Mouse (Mus musculus) kidney, embryonic 14.5 days (tissue): ENCODE measurements around the gene Mapk7. TPM values are rescaled to one million over a fixed set of nuclear protein-coding genes. Genes with fewer than 3 reads are reported as not detected.

Source experiments
- ATAC-seq: fragments of 200-750 bp; cut with Nextera tagmentation; 2 replicates; pipeline ENCODE4 v1.8.0; 2017; ENCODE audit warnings: moderate number of reproducible peaks, mild to moderate bottlenecking, moderate TSS enrichment, moderate library complexity; ENCODE audit not compliant: low FRiP score, low TSS enrichment
- H3K27ac ChIP-seq: fragments of 300-500 bp; sonication (generic); 2 replicates; pipeline ENCODE4 v1.5.1; 2014; ENCODE audit warnings: low read depth, mild to moderate bottlenecking, low read length, moderate library complexity, mixed read lengths
- H3K27me3 ChIP-seq: fragments of 300-500 bp; sonication (generic); 2 replicates; pipeline ENCODE4 v1.6.1; 2014; ENCODE audit warnings: mild to moderate bottlenecking, low read length; ENCODE audit not compliant: control insufficient read depth, insufficient read depth
- H3K36me3 ChIP-seq: fragments of 300-500 bp; sonication (generic); 2 replicates; pipeline ENCODE4 v1.6.1; 2014; ENCODE audit warnings: low read length, mixed read lengths; ENCODE audit not compliant: control insufficient read depth, insufficient read depth
- H3K4me1 ChIP-seq: fragments of 300-500 bp; sonication (generic); 2 replicates; pipeline ENCODE4 v1.6.1; 2014; ENCODE audit warnings: low read length, mixed read lengths; ENCODE audit not compliant: control insufficient read depth, insufficient read depth
- H3K4me2 ChIP-seq: fragments of 300-500 bp; sonication (generic); replicated peaks from 2 replicates; pipeline ENCODE4 v1.6.1; 2014; ENCODE audit warnings: low read depth, mild to moderate bottlenecking, low read length
- H3K4me3 ChIP-seq: fragments of 300-500 bp; sonication (generic); 2 replicates; pipeline ENCODE4 v1.5.1; 2014; ENCODE audit warnings: mild to moderate bottlenecking, low read length
- H3K9ac ChIP-seq: fragments of 300-500 bp; sonication (generic); 2 replicates; pipeline ENCODE4 v1.6.1; 2014; ENCODE audit warnings: low read depth, mild to moderate bottlenecking, low read length, moderate library complexity
- H3K9me3 ChIP-seq: fragments of 300-500 bp; sonication (generic); 2 replicates; pipeline ENCODE4 v1.6.1; 2016; ENCODE audit warnings: low read length; ENCODE audit not compliant: control insufficient read depth
- WGBS: fragments of 180-500 bp; shearing (Covaris S2); extraction: QIAGEN DNeasy Blood & Tissue Kit; methylation state at CpG from one replicate; pipeline ENCODE4 v1.1.7; 2014; 5-methylcytosine and 5-hydroxymethylcytosine counted together
- polyA plus RNA-seq: library from polyadenylated mRNA; unstranded; fragments of >200 nt; fragmentation: Nextera tagmentation; extraction: Ambion mirVana; gene quantifications from 2 replicates; pipeline ENCODE4 v1.2.1, GENCODE M21; 2014

Mapk7 gene
- polyA plus RNA-seq, 1 experiment from 2014 or later: 53.4 TPM

GRCm38 (mm10) chr11:61486458-61487219 is 7.6 kb downstream of the Mapk7 start:
- H3K4me3 ChIP-seq: peak overlapping the region; percentile 39
- no peaks in the 10 kb centered on the region for H3K9me3 ChIP-seq
- ATAC-seq: no peak
- H3K4me2 ChIP-seq: peak overlapping the region; percentile 50
- peak overlapping the region; percentile 32; the same call in 1 of the 2 replicates for H3K9ac ChIP-seq
- H3K27ac ChIP-seq: peak overlapping the region; percentile 95; the same call in 1 of the 2 replicates
- no peaks in the 10 kb centered on the region for H3K27me3 ChIP-seq
- H3K4me1 ChIP-seq: peaks cover 37% of the 10 kb centered on the region
- peaks cover 42% of the 10 kb centered on the region for H3K36me3 ChIP-seq
- WGBS: 70% methylated on average over 14 of the region's 14 CpGs

GRCm38 (mm10) chr11:61485541-61486457 is 8.4 kb downstream of the Mapk7 start:
- peak overlapping the region; percentile 56; the same call in 1 of the 2 replicates for H3K9ac ChIP-seq
- no peaks in the 10 kb centered on the region for H3K9me3 ChIP-seq
- peaks cover 40% of the 10 kb centered on the region for H3K4me1 ChIP-seq
- H3K27me3 ChIP-seq: no peaks in the 10 kb centered on the region
- H3K36me3 ChIP-seq: peaks cover 34% of the 10 kb centered on the region
- peak overlapping the region; percentile 95 for H3K27ac ChIP-seq
- 32% methylated on average over 22 of the region's 22 CpGs for WGBS
- peak; percentile 10 for ATAC-seq
- H3K4me2 ChIP-seq: peak overlapping the region; percentile 50
- peak overlapping the region; percentile 39 for H3K4me3 ChIP-seq

- Histone ChIP-seq H3K36me3 (peaks cover 24% of the 10 kb centered on the region), H3K27me3 (no peaks in the 10 kb centered on the region), H3K4me2 (peak within 1 kb of the TSS; percentile 50), H3K4me1 (peaks cover 40% of the 10 kb centered on the region), H3K4me3 (peak within 1 kb of the TSS; percentile 39), H3K9ac (peak within 1 kb of the TSS; percentile 56; the same call in 1 of the 2 replicates), H3K9me3 (no peaks in the 10 kb centered on the region), H3K27ac (peak within 1 kb of the TSS; percentile 95)
- peak; percentile 87 for ATAC-seq
- 3% methylated on average over 20 of the region's 20 CpGs for WGBS
Measured at GRCm38 (mm10) chr11:61484613-61485540, 9.3 kb downstream of the Mapk7 start, which contains the start of gene Mfap4. TSS of gene Mfap4 (plus strand) at chr11:61485431.

- ATAC-seq: no peak
- Histone ChIP-seq H3K27me3 (no peaks in the 10 kb centered on the region), H3K9ac (peak overlapping the region; percentile 50), H3K9me3 (no peaks in the 10 kb centered on the region), H3K4me3 (peak overlapping the region; percentile 10; the same call in 1 of the 2 replicates), H3K4me1 (peaks cover 40% of the 10 kb centered on the region), H3K4me2 (peak overlapping the region; percentile 50), H3K36me3 (peaks cover 18% of the 10 kb centered on the region), H3K27ac (peak overlapping the region; percentile 95)
- 14% methylated on average over 10 of the region's 10 CpGs for WGBS
Measured at GRCm38 (mm10) chr11:61484256-61484612, 10.0 kb downstream of the Mapk7 start.

GRCm38 (mm10) chr11:61483226-61483845 is 10.9 kb downstream of the Mapk7 start:
- Histone ChIP-seq H3K9ac (no peak overlapping the region), H3K36me3 (peaks cover 9% of the 10 kb centered on the region), H3K4me3 (no peak overlapping the region), H3K27ac (peak overlapping the region; percentile 95), H3K9me3 (no peaks in the 10 kb centered on the region), H3K27me3 (no peaks in the 10 kb centered on the region), H3K4me2 (no peak overlapping the region), H3K4me1 (peaks cover 40% of the 10 kb centered on the region)
- ATAC-seq: no peak
- WGBS: 74% methylated on average over 13 of the region's 13 CpGs

GRCm38 (mm10) chr11:61481239-61482090 is 12.7 kb downstream of the Mapk7 start:
- H3K27me3 ChIP-seq: no peaks in the 10 kb centered on the region
- no peak for ATAC-seq

GRCm38 (mm10) chr11:61478788-61479187 is 15.4 kb downstream of the Mapk7 start:
- H3K27ac ChIP-seq: no peak overlapping the region
- no peaks in the 10 kb centered on the region for H3K9me3 ChIP-seq
- WGBS: 88% methylated on average over 4 of the region's 4 CpGs
- no peak for ATAC-seq
- peaks cover 16% of the 10 kb centered on the region for H3K4me1 ChIP-seq
- H3K9ac ChIP-seq: no peak overlapping the region
- H3K27me3 ChIP-seq: no peaks in the 10 kb centered on the region
- H3K36me3 ChIP-seq: no peaks in the 10 kb centered on the region
- H3K4me2 ChIP-seq: no peak overlapping the region
- no peak overlapping the region for H3K4me3 ChIP-seq

More at GRCm38 (mm10) chr11:61481239-61482090, 12.7 kb downstream of the Mapk7 start:
- H3K36me3 ChIP-seq: no peaks in the 10 kb centered on the region
- H3K9ac ChIP-seq: no peak overlapping the region
- WGBS: 51% methylated on average over 9 of the region's 9 CpGs
- H3K27ac ChIP-seq: no peak overlapping the region
- no peak overlapping the region for H3K4me3 ChIP-seq
- H3K4me2 ChIP-seq: no peak overlapping the region
- H3K9me3 ChIP-seq: no peaks in the 10 kb centered on the region
- peaks cover 28% of the 10 kb centered on the region for H3K4me1 ChIP-seq
